Mouse (Mus musculus) gastrocnemius, adult 2 months (tissue): ENCODE results near the gene Fam180a. TPM values are rescaled to one million over a fixed set of nuclear protein-coding genes. Genes with fewer than 3 reads are reported as not detected.

Experiments
- DNase-seq: peaks from one replicate; pipeline ENCODE4 v3.0.0; 2022
- H3K27ac ChIP-seq: fragments of 200-600 bp; 2 replicates; pipeline ENCODE4 v1.8.1; 2022; ENCODE audit warnings: mild to moderate bottlenecking
- H3K4me3 ChIP-seq: fragments of 200-600 bp; 2 replicates; pipeline ENCODE4 v1.8.1; 2022; ENCODE audit warnings: mild to moderate bottlenecking, moderate library complexity
- CTCF ChIP-seq: fragments of 200-600 bp; IDR thresholded peaks from 2 replicates; pipeline ENCODE4 v1.8.1; 2022; ENCODE audit warnings: antibody characterized with exemption, mild to moderate bottlenecking, moderate library complexity
- intact Hi-C: fragments of 180-260 bp; cut with DNase I; formaldehyde crosslinking; loops from one replicate; pipeline ENCODE4 v1.15.1; 2025
- total RNA-seq, 2 experiments: library from RNA; stranded (reverse); gene quantifications; 2 replicates each; pipeline ENCODE4 v1.2.3; 2021

The Fam180a gene
- total RNA-seq, 2 experiments from 2014 or later = 0.36 to 2.0 TPM

DNA sequence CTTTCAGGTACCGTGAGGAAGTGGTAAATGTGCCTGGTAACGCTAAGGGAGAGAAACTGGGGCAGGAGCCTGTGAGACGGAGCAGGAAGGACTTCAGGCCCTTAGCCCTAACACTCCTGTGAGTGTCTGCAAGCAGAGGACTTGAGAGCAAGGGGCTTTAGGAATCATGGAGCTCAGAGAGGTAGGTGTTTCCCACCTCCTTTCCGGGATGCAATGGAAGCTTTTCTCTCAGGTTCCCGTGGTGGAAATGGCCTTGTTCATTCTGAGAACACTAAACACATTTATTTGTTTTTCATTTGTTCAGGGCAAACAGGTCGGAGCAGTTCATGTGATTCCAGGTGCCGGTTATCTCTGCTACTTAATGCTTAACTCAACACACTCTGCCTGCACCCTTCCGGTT lies 11.9 kb upstream of the Fam180a start:
- TF ChIP-seq CTCF = no peak
- H3K27ac ChIP-seq = no peak overlapping the region
- intact Hi-C loops = no loop called here
- no peak for DNase-seq
- no peak overlapping the region for H3K4me3 ChIP-seq

GRCm38 (mm10) chr6:35335452-35335851 lies 9.5 kb upstream of the Fam180a start:
- Histone ChIP-seq H3K27ac (no peak overlapping the region), H3K4me3 (no peak overlapping the region)
- DNase-seq = no peak
- intact Hi-C loops = no loop called here
- TF ChIP-seq CTCF = no peak

GRCm38 (mm10) chr6:35334278-35334677 lies 8.3 kb upstream of the Fam180a start:
- no peak for DNase-seq
- H3K4me3 ChIP-seq = no peak overlapping the region
- intact Hi-C loops = no loop called here
- no peak overlapping the region for H3K27ac ChIP-seq
- TF ChIP-seq CTCF = peak; percentile 12; the same call in 1 of the 2 replicates

GRCm38 (mm10) chr6:35333632-35334031 lies 7.7 kb upstream of the Fam180a start:
- Histone ChIP-seq H3K27ac (no peak overlapping the region), H3K4me3 (no peak overlapping the region)
- DNase-seq = no peak
- no peak for TF ChIP-seq CTCF
- intact Hi-C loops = no loop called here

- H3K4me3 ChIP-seq = no peak overlapping the region
- DNase-seq = no peak
- intact Hi-C loops = no loop called here
- H3K27ac ChIP-seq = peak overlapping the region; percentile 20
- no peak for TF ChIP-seq CTCF
These were observed 4.9 kb upstream of the Fam180a start for GRCm38 (mm10) chr6:35330834-35331233.

DNA sequence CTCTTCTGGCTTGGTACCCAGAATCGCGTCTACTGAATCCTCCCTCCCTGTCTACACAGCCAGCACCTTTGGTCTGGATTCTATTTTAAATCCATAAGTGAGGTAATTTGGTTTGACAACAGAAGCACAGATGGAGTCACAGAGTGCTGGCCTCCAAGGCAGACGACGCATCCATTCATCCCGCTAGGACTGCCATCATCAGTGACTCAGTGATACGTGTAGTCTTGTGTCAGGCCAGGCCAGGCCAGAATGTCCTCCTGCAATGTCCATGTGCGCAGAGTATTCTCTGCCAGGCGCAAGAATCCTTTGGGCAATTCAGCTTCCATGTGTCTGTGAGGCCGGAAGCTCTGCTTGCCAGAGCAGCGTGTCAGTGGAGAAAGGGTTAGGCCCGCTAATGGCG lies 4.0 kb upstream of the Fam180a start:
- Histone ChIP-seq H3K4me3 (no peak overlapping the region), H3K27ac (no peak overlapping the region)
- intact Hi-C loops = no loop called here
- no peak for DNase-seq
- TF ChIP-seq CTCF = no peak

DNA sequence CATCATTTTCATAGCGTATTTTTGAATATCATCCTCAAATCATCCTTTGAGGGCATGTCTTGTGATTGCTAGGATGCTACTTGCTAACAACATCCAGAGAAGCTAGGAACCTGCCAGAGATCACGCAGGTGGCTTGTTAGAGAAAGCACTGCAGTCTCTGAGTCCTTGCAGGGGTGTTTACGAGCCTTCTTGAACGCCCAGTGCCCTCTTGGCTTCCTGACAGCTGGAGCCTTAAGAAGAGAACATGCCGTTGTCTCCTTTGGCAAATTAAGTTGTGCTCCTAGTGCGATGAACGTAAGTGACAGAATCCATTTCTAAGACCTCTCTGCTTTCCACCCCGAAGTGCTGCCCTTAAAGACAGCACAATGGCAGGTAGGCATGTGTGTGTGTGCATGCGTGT lies 1.6 kb downstream of the Fam180a start:
- intact Hi-C loops = loop anchor here (2.0 kb wide), 1 partner anchor 72 kb away; no protein-coding TSS in a partner anchor
- TF ChIP-seq CTCF = no peak
- peak; percentile 59 for DNase-seq

DNA sequence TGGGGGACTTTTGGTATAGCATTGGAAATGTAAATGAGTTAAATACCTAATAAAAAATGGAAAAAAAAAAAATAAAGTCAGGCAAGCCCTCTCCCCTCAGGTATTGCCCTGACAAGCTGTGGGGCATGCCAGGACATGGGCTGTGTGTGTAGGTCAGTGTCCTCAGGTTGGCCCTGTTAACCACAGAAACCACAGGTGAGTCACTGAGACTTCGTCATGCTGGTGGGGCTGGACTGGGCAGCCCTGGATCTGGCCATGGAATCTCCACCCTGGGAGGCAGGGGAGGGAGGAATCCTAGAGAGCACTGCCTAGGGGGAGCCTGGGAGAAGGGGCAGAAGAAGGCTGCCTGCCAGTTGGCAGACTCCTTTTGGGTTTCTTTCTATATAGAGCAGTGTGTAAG lies 2.9 kb downstream of the Fam180a start:
- intact Hi-C loops = no loop called here
- Histone ChIP-seq H3K4me3 (no peak overlapping the region), H3K27ac (no peak overlapping the region)
- no peak for DNase-seq
- TF ChIP-seq CTCF = no peak

More for the DNA sequence above, 1.6 kb downstream of the Fam180a start:
- Histone ChIP-seq H3K4me3 (peak overlapping the region; percentile 56; the same call in 1 of the 2 replicates), H3K27ac (no peak overlapping the region)

DNA sequence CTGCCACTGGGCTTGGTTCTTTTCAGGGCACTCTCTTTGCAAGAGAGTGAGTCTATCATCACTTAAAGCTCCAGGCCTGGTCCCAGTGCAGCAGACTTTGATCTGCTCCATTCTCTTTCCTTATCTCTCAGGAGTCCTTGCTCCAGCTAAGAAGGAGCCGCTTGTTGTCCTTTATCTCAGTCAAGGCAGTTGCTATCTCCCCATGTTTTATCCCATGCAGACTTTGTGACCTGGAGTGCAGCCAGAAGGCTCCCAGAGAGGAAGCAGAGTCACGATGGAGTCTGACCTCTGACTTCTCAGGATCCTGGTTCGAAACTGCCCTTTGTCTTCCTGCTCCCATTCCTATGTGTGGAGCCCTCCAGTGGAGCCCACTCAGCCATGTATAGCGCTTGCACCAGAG lies 4.8 kb downstream of the Fam180a start:
- intact Hi-C loops = no loop called here
- Histone ChIP-seq H3K4me3 (no peak overlapping the region), H3K27ac (no peak overlapping the region)
- TF ChIP-seq CTCF = no peak
- DNase-seq = no peak

GRCm38 (mm10) chr6:35319850-35320249 lies 6.1 kb downstream of the Fam180a start:
- intact Hi-C loops = no loop called here
- DNase-seq = no peak
- H3K4me3 ChIP-seq = no peak overlapping the region
- TF ChIP-seq CTCF = no peak
- H3K27ac ChIP-seq = no peak overlapping the region

DNA sequence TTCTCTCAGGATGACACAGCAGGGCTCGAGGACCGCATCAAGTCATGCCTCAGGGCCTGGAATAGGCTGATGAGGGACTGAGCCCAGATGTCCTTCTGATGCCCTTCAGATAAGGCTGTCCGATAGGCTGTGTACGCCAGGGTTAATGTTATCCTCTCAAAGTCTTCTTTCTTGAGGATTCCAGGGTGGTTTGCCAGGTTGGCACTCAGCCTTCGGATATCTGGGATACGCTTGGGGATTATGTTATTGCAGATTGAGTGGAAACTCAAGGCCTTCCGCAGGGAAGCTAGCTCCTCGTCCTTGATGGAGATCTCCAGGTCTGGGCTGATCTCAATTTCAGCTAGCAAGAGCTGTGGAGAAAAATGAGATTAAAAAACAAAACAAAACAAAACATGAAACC lies 12.4 kb downstream of the Fam180a start:
- no peak for TF ChIP-seq CTCF
- no peak for DNase-seq
- no peak overlapping the region for H3K4me3 ChIP-seq
- H3K27ac ChIP-seq = no peak overlapping the region
- intact Hi-C loops = no loop called here

DNA sequence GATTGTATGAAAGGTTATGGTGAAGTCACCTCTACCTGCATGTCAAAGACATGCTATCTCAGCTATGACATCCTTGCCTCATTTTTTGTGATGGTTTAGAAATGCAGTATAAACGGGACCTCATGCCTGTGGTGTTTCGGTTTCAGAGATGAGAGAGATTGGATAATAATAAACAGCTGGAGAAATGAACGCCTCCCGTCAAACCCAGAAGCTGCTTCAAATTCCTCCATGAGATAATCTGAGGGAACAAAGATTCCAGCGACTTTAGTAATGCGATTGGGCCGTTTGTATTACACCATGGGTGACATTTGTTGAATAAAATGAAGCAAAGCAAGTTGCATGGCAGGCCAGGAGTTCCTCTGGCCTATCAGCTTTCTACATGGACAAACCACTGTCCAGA lies 16.5 kb downstream of the Fam180a start:
- Histone ChIP-seq H3K4me3 (no peak overlapping the region), H3K27ac (no peak overlapping the region)
- TF ChIP-seq CTCF = no peak
- intact Hi-C loops = no loop called here
- DNase-seq = no peak

DNA sequence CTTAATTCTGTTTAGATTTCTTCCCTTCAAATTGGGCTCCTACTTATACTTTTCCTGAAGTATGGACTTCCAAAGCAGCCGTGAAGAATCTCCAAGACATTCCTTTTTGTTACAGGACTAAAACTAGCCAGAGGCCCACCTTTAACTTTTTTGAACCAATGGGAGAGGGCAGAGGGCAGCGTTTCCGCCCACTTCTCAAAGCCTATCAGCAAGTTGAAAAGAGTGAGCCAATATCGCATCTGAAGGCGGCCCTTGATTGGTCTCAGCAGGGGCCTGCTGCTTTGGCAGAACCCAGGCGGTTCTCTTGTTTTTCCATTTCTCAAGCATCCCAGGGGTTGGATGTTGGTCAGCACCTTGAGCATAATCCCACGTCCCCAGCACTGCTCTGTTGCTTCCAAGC lies 17.9 kb downstream of the Fam180a start, which contains the start of gene Slc13a4:
Gene Slc13a4 (minus strand): TSS at position 95 of the 400 bp plus-strand sequence.
- no peak within 1 kb of the TSS for H3K4me3 ChIP-seq
- DNase-seq = no peak
- intact Hi-C loops = no loop called here
- no peak within 1 kb of the TSS for H3K27ac ChIP-seq
- no peak for TF ChIP-seq CTCF

- Histone ChIP-seq H3K4me3 (no peak overlapping the region), H3K27ac (no peak overlapping the region)
- no peak for TF ChIP-seq CTCF
- intact Hi-C loops = no loop called here
- no peak for DNase-seq
These were observed 18.8 kb downstream of the Fam180a start for GRCm38 (mm10) chr6:35307136-35307535.
